Mouse (Mus musculus): Measurements from ENCODE around the gene Srf.

DNA sequence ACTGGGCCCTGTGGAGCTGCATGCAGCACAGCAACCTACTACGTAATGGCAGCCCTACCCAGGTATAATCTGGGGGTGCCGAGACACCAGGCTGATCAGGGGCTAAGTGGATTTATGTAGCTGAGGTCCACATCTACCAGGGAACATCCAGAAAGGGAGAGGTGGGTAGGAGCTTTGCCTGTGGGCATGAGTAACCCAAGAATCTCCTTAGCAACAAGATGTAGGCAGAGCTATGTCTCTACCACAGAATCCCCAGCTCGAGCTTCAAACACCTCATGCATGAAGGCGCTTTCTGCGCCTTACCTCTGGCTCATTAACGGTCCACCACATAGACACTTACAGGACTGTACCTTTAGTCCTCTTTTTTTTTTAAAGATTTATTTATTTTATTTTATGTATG, 39.4 kb upstream of the Srf start:
- TF ChIP-seq CTCF (IDR thresholded peaks at IDR 0.05; ENCODE audit: low read depth, low read length) (no peak), POLR2A (IDR thresholded peaks at IDR 0.05; ENCODE audit: extremely low read depth, insufficient read depth, low read length) (no peak)
